Mouse (Mus musculus) R1 (cell line): ENCODE data around the gene Aox4.

ENCODE experiments used
- DNase-seq: peaks from one replicate; pipeline ENCODE4 v3.0.0-alpha.2; 2018; ENCODE audit warnings: low read depth, low spot score

Gene Aox4

GRCm38 (mm10) chr1:58301073-58301472 is 90.9 kb downstream of the Aox4 start:
- DNase-seq = no peak

- no peak for DNase-seq
These were observed 91.8 kb downstream of the Aox4 start for GRCm38 (mm10) chr1:58302015-58302414.

GRCm38 (mm10) chr1:58303009-58303408 is 92.8 kb downstream of the Aox4 start:
- DNase-seq = no peak

- DNase-seq = peak; percentile 36
These were observed 93.5 kb downstream of the Aox4 start for GRCm38 (mm10) chr1:58303726-58304125.

GRCm38 (mm10) chr1:58304296-58304695 is 94.1 kb downstream of the Aox4 start:
- peak; percentile 83 for DNase-seq

GRCm38 (mm10) chr1:58307181-58307580 is 97.0 kb downstream of the Aox4 start:
- DNase-seq = no peak

GRCm38 (mm10) chr1:58308594-58308993 is 98.4 kb downstream of the Aox4 start:
- no peak for DNase-seq

- no peak for DNase-seq
These were observed 99.7 kb downstream of the Aox4 start for GRCm38 (mm10) chr1:58309853-58310252.

GRCm38 (mm10) chr1:58311221-58311864 is 101.1 kb downstream of the Aox4 start:
- DNase-seq = no peak

GRCm38 (mm10) chr1:58313173-58313572 is 103.0 kb downstream of the Aox4 start:
- DNase-seq = no peak

GRCm38 (mm10) chr1:58315532-58315931 is 105.3 kb downstream of the Aox4 start:
- no peak for DNase-seq
